Mouse (Mus musculus): ENCODE data around the gene Arsb.
"Not testable (repeated sequence)": the region's sequence is repeated elsewhere in the genome, so short reads cannot be mapped to it uniquely, and the experiment has no call there.

Gene Arsb

DNA sequence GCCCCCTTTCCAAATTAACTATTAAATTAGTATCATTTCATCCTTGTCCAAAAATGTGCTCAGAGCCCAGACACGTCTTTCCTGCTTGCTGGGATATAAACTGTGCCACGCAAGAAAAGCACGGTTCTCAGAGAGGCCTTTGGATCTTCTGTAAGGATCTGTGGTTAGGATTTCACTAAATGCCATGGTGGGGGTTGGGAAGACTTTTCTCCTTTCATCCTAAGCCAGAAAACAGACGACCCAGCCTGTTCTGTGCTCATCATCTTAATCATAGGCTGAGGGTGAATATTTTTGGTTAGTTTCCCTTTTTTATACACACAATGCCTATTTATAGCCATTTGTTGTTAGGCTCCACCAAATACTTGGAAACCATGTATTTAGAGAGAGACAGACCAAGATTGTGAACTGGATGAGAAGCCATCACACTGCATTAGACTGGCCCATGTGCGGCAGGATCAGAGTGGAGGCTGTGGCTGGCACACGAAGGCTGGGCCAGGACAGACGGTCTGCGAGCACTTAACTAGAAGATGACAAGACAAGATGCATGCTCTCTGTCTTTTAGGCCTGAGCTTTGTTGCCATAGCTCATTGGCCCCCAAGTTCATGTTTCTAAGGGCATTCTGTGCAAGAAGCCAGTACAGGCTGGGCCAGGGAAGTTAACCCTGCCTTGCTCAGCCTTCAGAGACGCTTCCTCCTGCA lies 153.5 kb downstream of the Arsb start:
- no peak for DNase-seq

DNA sequence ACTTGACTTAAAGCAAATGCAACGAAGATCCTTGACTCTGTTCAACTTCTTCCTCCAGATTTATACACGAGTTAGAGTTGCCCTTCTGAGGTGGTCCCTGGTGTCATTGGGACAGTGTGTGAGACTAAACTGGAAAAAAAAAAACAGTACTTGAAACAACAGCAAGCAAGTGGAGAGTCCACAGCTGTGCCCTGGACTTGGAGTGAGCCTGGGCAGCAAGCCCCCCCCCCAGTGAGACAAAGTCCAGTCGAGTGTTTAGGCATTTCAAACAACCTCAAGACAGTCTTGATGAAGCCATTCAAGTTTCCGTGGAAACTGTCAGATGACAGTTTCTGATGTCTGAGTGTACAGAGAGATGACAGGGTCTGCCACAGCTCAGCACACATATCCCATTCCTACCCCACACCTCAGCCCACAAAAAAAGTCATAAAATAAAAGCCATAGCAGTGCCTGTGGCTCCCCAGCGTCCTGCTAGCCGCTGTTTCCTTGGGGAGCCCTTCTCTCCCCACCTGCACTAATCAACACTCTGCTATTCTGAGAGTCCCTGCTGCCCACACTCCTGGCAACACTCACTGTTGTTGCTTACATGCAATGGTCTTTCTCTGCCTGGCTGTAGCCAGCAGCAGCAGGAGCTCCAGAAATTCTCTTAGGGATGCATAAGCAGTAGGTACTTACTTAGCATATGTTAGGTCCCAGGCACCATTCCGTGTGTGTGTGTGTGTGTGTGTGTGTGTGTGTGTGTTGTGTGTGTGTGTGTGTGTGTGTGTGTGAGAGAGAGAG lies 159.3 kb downstream of the Arsb start:
- DNase-seq: peak in 1 of 2 experiments; percentile 36

DNA sequence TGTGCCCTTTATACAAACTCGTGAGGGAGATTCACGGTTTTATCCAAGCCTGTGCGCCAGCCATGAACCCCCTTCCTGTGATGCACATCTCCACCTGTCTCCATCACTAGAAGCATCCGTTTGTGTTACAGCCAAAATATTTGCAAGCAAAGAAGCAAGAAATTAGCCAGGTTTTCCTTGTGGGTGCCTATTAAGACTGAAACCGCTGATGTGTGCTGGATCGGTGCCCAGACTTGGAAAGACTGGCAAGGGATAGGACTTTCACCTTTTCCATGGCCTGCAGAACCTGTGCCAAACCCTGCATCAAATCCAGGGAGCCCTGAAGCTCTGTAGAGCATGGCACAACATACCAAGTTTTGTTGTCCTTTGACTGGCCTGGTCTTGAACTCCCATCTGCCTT lies 165.0 kb downstream of the Arsb start:
- DNase-seq: peak; percentile 93 to 94

DNA sequence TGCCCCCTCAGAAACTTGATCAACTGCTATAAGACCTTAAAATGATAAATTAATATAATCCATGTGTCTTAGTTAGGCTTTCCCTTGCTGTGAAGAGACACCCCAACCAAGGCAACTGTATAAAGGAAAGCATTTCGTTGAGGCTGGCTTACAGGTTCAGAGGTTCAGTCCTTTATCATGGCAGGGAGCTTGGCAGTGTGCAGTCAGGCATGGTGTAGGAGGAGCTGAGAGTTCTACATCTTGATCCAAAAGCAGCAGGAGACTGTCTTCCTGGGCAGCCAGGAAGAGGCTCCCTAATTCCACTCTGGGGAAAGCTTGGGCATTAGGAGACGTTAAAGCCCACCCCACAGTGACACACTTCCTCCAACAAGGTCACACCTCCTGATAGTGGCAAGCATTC lies 166.7 kb downstream of the Arsb start:
- DNase-seq: peak in 1 of 2 experiments; percentile 42

DNA sequence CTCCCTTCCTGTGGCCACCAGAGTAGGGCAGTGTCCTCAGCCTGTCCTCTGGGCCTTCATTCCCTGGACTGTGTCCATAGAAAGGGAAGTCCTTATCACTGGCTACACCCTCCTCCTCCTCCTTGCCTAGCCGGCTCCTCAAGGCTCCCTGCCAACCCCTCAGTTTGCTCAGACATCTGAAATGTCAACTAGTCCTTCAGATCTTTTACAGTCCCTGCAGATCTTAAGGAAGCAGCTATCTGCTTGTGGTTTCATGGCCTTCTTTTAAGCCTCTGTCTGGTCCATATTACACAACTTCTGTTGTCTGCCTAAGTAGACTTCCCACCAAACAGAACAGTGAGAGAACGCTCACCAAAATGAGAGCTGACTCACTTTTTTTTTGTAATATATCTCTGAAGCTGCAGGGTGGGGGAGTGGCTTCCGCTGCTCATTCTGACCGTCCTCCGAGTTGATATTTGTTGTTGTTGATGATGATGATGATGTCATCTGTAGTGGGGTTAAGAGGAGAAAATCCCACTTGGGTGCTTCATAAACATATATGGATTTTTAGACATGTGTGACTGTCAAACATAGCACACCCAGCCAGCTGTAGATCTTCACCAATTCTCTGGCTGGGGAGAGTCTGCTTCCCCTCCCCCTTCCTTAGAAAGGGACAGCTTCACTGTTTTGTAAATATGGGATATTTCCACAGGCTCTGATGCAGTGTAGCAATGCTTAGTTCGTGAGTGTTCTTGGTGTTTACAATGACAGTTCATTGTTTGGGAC lies 168.1 kb downstream of the Arsb start:
- DNase-seq: no peak

DNA sequence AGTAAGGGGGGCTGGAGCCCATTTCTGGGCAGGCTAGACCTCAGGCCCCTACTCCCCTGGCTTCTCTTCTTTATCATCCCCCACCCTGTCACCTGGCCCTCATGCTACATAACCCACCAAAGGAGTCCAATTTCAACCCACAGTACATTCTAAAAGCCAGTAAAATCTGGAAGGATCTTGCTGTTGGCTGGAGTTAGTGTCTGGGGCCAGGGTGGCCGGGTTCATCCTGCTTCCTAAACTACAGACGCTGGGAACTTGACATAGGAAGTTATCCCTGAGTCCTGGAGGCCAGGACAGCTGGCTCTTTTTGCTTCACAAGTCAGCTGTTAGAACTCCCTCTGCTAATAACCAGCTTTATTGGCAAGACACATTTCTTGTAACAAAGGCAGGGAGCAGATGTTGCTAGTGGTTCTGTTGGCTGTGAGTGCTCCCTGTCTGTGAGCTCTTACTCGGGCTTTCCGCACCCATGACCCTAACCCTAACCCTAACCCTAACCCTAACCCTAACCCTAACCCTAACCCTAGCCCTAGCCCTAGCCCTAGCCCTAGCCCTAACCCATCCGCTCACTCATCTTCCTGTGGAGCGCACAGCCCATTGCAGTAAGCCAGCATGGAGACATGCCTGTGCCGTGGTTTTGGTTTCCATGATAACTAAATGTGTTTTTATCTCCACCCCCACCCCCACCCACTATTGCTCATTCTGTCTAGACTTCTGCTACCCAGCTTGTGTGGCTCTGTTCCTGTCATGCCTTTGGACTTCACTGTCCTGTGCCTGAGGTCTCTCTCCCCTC lies 169.5 kb downstream of the Arsb start:
- DNase-seq: peak in 1 of 2 experiments; percentile 32

DNA sequence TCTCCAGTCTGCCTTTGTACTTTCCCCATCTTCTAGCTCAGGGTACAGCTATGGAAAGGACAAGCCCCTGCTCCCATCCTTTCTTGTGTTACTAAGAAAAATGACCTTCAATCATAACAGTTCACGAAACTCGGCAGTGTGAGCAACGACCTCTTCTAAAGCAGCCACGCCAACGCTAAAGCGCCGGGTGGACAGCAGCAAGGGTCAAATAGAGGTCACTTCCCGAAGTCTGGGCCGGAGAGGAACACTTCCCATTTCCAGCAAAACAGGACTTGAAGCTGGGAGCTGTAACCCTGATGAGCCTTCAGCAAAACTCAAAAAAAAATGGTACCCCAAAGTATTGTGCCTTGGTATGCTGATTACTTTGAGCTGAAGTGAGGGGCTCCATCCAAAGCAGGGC lies 179.6 kb downstream of the Arsb start:
- DNase-seq: no peak

DNA sequence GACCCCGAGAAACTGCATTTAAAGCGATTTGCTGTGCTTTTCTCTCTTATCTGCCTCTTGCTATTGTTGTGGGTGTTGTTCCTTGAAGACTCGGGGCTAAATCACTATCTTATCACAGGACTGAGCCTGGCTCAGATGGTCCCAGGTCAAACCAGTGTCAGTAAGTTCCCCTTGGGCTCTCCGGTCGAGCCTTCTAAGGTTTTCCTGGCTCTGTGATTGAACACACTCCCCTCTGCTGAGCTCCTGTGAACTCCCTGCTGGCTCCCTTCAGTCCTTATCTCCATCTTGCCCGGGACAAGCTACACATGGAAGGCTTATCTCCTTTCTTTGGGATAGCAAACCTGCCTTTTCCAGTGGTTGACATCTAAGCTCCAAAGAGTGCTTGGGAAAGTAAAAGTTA lies 180.1 kb downstream of the Arsb start:
- no peak for DNase-seq

DNA sequence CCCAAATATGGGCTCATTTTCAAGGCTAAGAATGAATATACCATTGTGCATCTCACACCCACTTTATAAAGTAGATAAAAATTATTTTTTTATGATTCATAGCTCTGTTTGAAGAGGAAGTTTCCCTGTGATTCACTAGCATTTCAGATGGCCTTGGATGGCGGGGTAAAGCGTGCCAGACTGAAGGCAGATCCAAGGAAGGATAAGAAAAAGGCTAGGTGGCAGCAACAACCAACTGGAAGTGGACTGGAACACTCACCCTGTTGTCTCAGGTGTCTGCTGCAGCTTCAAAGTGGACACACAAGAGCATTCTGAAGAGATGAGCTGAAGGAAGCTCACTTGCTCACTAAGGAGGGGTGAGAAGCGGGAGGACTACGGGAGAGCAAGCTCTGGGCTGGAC lies 181.0 kb downstream of the Arsb start:
- DNase-seq: no peak

DNA sequence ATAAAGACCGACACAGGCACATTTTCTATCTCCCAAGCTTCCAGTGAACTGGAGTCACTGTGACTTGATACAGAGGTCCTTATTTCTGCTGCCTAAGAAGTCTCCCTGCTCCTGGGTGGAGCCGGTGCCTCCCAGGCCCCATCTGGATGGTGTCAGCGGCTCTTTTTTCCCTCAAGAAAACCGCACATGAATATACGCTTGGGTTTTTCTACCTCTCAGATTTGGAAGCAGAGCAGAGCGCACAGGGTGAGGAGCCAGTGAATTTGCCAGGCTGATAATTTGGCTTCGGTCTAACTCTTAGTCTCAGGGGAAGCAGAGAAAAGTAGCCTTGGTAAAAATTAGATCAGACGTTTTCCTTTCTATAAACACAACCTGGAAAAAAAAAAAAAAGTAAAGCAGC lies 186.5 kb downstream of the Arsb start:
- DNase-seq: no peak

DNA sequence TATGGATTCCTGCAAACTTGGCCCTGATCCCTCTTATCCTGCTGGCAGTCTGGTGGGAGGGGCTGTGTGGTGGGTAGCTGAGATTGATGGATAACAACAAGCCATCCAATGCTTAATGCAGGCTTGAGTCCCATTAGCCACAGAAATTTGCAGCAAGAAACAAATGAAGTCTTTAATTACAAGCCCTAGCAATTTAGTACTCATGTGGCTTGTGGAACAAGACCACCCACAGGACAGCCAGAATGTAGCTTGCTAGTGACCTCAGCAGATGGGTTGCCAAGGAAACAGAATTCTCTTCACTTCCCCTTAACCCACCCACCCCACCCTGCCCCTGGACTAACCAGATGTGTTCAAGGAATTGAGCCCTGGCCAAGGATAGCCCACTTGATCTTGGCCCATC lies 194.8 kb downstream of the Arsb start:
- DNase-seq: no peak

DNA sequence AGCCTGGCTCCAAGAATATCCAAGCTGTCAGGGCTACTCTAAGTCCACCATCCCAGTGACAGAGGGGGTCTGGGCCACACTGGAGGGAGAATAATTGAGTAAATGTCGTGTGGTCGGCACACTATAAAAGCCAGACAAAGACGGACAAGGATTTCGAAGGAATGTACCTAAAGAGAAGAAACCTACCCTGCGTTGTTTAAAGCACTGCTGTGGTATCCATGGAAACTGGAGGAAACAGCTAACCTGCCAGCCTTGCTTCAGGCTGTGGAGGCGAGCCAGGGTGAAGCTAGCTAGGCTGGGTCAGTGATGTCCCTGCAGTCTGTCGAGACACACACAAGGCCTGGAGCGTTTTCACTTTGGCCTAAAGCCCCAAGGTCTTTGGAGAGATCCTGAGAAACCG lies 195.7 kb downstream of the Arsb start:
- no peak for DNase-seq

DNA sequence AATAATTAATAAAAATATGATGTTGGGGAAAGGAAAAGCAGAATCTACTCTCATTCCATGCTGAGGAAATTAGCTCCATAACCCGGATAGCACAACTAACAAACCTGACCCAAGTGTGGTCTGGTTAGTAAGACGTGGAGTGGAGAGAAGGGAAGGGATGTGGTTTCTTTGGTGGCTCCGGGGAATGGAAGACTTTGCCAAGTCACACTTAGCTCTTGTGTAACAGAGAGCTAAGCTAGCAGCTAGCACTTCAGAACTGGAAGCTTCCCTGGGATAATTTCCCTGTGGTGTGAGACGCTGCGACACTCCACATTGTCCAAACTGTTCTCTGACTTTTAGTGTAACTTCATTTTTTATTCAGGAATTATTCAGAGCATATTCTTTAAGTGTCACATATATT lies 198.7 kb downstream of the Arsb start:
- DNase-seq: no peak

DNA sequence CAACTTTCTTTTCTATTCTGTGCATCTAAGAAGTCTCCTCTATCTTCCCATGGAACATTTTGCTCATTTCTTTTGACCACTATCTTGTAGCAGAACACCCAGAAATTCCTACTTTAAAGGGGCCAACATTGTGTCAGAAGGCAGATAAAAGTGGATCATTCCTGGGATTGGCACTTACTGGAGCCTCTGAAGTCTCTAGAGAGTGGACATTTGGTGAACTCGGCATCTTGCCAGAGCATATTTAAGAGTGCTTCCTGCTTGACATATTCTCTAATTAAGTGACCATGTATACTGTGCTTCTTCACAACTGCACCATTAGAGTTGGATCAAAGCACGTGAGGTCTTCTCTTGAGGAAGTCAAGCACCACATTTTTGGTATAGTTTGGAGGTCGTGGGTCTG lies 201.0 kb downstream of the Arsb start:
- no peak for DNase-seq

DNA sequence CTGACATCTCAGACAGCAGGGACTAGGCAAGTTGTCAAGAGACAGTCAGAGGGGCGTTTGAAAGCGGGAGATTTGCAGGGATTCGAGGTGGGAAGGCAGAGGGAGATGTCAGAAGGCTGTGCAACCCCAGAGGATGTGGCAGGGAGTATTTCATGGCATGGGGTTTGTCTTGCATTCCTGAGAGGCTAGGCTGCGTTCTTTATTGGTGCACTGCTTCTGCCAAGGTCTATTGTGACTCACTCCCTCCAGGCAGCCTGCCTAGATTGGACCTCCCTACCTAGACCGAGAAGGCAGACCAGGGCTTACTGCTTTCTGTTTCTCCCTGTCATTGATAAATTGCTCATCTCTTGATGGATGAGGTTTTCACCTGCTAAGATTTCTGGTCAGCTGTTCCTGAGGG lies 204.2 kb downstream of the Arsb start:
- DNase-seq: no peak

DNA sequence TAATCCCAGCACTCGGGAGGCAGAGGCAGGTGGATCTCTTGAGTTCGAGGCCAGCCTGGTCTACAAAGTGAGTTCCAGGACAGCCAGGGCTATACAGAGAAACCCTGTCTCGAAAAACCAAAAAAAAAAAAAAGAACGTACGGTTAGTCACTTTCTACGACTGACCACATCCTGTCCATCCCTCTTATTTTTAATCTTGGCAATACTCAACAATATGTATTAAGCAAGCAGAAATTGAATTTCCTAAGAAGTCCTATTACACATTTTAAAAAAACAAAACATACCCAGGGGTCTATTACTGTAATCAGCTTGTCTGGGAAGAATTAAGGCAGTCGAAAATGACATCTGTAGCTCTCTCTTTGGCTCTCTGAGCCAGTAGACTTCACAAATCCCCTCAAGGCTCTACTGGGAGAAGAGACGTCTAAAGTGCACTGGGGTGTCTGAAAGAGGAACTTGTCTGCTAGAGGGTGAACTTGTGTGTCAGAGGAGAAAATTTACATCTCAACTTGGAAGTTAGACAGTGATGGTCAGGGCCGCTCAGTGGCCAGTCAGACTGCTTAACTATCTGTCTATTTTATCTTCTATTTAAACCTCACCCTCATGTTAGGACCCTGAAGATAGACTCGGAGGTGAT lies 205.6 kb downstream of the Arsb start:
- DNase-seq: no peak

DNA sequence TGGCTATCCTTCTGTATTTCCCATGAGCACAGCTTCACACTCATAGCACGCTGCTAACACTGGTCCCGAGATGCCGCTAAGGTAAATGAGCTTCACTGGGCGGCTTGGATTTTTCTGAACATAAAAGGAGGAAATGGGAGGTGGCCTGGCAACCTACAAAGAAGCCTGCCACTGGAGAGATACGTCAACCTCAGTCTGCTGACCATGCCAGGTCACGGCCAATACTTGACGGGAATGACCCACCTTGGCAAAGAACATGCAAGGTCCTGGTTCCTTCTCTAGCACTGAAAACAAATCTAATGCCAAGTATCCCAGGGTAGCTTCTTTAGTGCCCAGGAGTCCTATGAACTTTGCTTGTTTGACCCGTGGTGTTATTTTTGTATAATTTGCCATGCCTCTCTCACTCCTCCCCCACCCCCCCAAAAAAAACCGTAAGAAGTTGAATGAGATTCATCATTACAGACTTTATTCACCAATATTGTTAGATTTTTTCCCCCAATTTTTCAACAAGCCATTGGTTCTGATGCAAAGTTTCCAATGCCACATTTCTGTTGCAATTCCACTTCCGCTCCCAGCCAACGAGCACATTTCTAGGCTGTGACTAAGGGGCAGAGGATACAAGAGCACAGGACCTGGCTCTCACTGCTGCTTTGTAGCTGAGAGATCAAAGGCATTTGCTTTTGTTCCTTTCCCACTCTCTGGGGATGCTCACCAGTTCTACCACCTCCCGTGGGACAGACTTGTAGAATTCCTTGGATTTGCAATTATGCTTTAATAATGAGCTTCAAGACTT lies 207.5 kb downstream of the Arsb start:
- DNase-seq: peak in 1 of 2 experiments; percentile 10

DNA sequence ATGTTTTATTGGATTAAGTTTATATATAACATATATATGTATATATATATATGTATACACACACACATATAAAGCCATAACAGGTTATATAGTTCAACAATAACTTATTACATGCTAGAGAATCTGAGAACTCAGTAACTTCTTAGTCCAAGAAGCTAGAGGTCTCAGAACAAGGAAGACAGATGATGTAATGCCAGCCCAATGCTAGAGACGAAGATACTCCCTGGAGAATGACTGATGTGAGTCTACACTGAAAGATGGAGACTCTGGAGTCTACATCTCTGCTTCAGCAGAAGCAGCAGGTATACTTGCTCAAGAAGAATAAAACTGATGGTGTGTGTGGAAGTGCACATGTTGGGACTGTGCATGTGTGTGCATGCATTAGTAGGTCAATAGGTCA lies 208.3 kb downstream of the Arsb start:
- no peak for DNase-seq

DNA sequence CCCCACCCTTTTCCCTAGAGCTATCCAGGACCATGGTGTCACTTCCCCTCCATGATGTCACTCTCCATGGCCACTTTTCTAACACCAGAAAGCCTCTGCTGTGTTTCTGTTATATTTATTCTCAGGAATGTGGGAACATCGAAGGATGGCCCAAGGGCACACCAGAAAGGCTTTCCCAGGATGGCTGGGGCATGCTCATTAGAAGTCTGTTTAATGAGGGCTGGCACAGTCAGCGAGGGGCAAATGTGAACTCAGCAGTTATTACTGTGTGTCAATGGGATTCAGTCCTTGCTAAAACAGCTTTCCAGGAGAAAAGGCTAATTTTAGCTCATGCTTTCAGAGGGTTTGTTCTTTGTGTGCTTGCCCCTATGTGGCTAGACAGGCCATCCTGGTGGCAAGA lies 213.1 kb downstream of the Arsb start:
- DNase-seq: no peak

DNA sequence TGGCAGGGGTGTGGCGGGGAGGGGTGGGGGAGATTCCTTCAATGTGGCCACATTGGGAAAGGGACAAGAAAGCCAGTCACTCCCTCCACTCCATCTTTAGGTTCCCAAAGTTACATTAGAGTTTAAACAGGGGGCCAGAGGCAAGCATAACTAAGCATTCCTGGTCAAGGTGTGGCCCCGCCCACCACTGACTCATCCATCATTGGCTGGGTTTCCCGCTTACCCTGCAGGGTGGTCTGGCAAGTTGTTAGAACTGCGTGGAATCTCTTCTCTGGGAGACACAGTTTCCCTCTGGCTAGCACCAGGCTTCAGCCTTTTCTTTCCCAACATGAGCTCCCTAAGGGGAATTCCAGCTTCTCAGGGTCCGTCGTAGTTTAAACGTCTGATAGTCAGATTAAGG lies 213.8 kb downstream of the Arsb start:
- DNase-seq: no peak

DNA sequence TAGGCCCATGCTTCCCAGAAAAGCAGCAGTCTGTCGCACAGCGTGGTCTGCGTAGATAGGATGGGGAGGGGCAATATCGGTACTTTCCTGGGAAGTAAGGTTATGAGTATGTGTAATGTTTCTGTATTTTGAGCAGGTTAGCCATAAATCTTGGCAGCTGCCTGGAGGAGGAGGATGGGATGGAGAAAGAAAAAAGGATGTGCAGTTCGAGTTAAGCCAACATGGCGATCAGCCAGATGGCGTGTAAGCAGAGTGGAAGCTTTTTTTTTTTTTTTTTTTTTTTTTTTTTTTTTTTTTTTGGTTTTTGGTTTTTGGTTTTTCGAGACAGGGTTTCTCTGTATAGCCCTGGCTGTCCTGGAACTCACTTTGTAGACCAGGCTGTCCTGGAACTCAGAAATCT lies 214.3 kb downstream of the Arsb start:
- not testable (repeated sequence) for DNase-seq

DNA sequence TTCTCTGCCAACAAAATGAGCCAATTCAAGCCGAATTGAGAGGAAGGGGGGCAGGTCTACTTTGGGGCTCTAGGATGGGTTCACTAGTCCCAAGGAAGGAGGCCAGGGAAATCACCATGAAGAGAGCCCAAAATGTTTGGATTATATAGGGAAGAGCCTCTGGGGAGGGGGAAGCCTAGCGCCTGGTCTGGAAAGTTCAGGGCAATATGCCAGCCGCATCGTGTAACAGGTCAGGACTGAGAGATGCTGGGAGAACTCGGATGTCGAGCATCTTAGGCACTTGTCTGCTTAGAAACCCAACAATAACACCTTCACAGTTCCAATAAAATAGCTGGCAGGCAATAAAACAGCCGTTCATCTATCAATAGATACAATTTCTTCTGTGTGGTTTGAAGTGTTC lies 216.2 kb downstream of the Arsb start:
- no peak for DNase-seq

Data from kidney, adult 8-10 months (tissue).